Mouse (Mus musculus) lung, adult 2 months (tissue): ENCODE measurements around the gene Mob1b.

Source experiments
- CTCF ChIP-seq: fragments of 200-500 bp; IDR thresholded peaks from 2 replicates; pipeline ENCODE4 v1.5.1; 2011; ENCODE audit warnings: mild to moderate bottlenecking, low read length, control low read depth; ENCODE audit not compliant: insufficient read depth
- POLR2A ChIP-seq: fragments of 200-500 bp; IDR thresholded peaks from 2 replicates; pipeline ENCODE4 v1.6.1; 2011; ENCODE audit warnings: low read depth, mild to moderate bottlenecking, control low read depth, low read length, borderline replicate concordance; ENCODE audit errors: extremely low read depth

GRCm38 (mm10) chr5:88813188-88813587, 92.5 kb downstream of the Mob1b start:
- TF ChIP-seq CTCF, result no peak
- no peak for TF ChIP-seq POLR2A
